Mouse (Mus musculus): ENCODE measurements around the gene Bmp2. TPM values are rescaled to one million over a fixed set of nuclear protein-coding genes. Genes with fewer than 3 reads are reported as not detected.

The Bmp2 gene
- polyA plus RNA-seq, 1 experiment from 2014 or later = 0.67 TPM

GRCm38 (mm10) chr2:133535481-133535880 is 16.5 kb upstream of the Bmp2 start:
- Histone ChIP-seq H3K36me3 (ENCODE audit: poor library complexity, severe bottlenecking) (no peaks in the 10 kb centered on the region), H3K27ac (no peak overlapping the region), H3K4me1 (no peaks in the 10 kb centered on the region), H3K9ac (no peak overlapping the region), H3K27me3 (no peaks in the 10 kb centered on the region), H3K4me2 (no peak overlapping the region), H3K9me3 (replicated peaks) (no peaks in the 10 kb centered on the region), H3K4me3 (no peak overlapping the region)
- WGBS = 79% methylated on average over 9 of the region's 9 CpGs
- ATAC-seq = no peak

GRCm38 (mm10) chr2:133536812-133537211 is 15.1 kb upstream of the Bmp2 start:
- 0 out of 2 replicates have a peak, but pooled peaks cover 6% of the 10 kb centered on the region for H3K4me1 ChIP-seq
- no peaks in the 10 kb centered on the region for H3K36me3 ChIP-seq (ENCODE audit: poor library complexity, severe bottlenecking)
- no peak overlapping the region for H3K27ac ChIP-seq
- no peak overlapping the region for H3K9ac ChIP-seq
- ATAC-seq = no peak
- H3K27me3 ChIP-seq = no peaks in the 10 kb centered on the region
- 84% methylated on average over 7 of the region's 7 CpGs for WGBS
- H3K9me3 ChIP-seq (replicated peaks) = no peaks in the 10 kb centered on the region
- H3K4me3 ChIP-seq = no peak overlapping the region
- no peak overlapping the region for H3K4me2 ChIP-seq

GRCm38 (mm10) chr2:133540702-133541101 is 11.3 kb upstream of the Bmp2 start:
- no peak for ATAC-seq
- Histone ChIP-seq H3K9ac (no peak overlapping the region), H3K27me3 (no peaks in the 10 kb centered on the region), H3K9me3 (replicated peaks) (no peaks in the 10 kb centered on the region), H3K36me3 (ENCODE audit: poor library complexity, severe bottlenecking) (no peaks in the 10 kb centered on the region), H3K4me3 (no peak overlapping the region), H3K4me2 (no peak overlapping the region), H3K27ac (no peak overlapping the region), H3K4me1 (0 out of 2 replicates have a peak, but pooled peaks cover 6% of the 10 kb centered on the region)
- 33% methylated on average over 1 of the region's 1 CpGs for WGBS

- no peak overlapping the region for H3K27ac ChIP-seq
- H3K9ac ChIP-seq = no peak overlapping the region
- 24% methylated on average over 4 of the region's 4 CpGs for WGBS
- ATAC-seq = peak; percentile 12; the same call in 1 of the 2 replicates
- no peaks in the 10 kb centered on the region for H3K36me3 ChIP-seq (ENCODE audit: poor library complexity, severe bottlenecking)
- peaks cover 49% of the 10 kb centered on the region for H3K27me3 ChIP-seq
- no peaks in the 10 kb centered on the region for H3K9me3 ChIP-seq (replicated peaks)
- no peak overlapping the region for H3K4me2 ChIP-seq
- no peak overlapping the region for H3K4me3 ChIP-seq
- H3K4me1 ChIP-seq = peaks cover 28% of the 10 kb centered on the region
Observed at GRCm38 (mm10) chr2:133550238-133550682, 1.7 kb upstream of the Bmp2 start.

- Histone ChIP-seq H3K36me3 (ENCODE audit: poor library complexity, severe bottlenecking) (no peaks in the 10 kb centered on the region), H3K9me3 (replicated peaks) (no peaks in the 10 kb centered on the region), H3K4me1 (peaks cover 28% of the 10 kb centered on the region), H3K27me3 (peaks cover 62% of the 10 kb centered on the region), H3K27ac (no peak overlapping the region), H3K4me3 (peak overlapping the region; percentile 61), H3K4me2 (peak overlapping the region; percentile 98), H3K9ac (peak overlapping the region; percentile 61)
- ATAC-seq = peak; percentile 37
- WGBS = 1% methylated on average over 48 of the region's 48 CpGs
Observed at GRCm38 (mm10) chr2:133552842-133553465, 995 bp downstream of the Bmp2 start.

- peaks cover 28% of the 10 kb centered on the region for H3K4me1 ChIP-seq
- H3K9ac ChIP-seq = peak overlapping the region; percentile 53; the same call in 1 of the 2 replicates
- WGBS = 37% methylated on average over 9 of the region's 9 CpGs
- peak overlapping the region; percentile 61 for H3K4me3 ChIP-seq
- no peaks in the 10 kb centered on the region for H3K36me3 ChIP-seq (ENCODE audit: poor library complexity, severe bottlenecking)
- no peak overlapping the region for H3K27ac ChIP-seq
- H3K27me3 ChIP-seq = peaks cover 62% of the 10 kb centered on the region
- H3K9me3 ChIP-seq (replicated peaks) = no peaks in the 10 kb centered on the region
- ATAC-seq = no peak
- H3K4me2 ChIP-seq = peak overlapping the region; percentile 75
Observed at GRCm38 (mm10) chr2:133553911-133554285, 1.9 kb downstream of the Bmp2 start.

- H3K4me2 ChIP-seq = peak overlapping the region; percentile 75
- peaks cover 62% of the 10 kb centered on the region for H3K27me3 ChIP-seq
- H3K27ac ChIP-seq = no peak overlapping the region
- no peaks in the 10 kb centered on the region for H3K9me3 ChIP-seq (replicated peaks)
- H3K36me3 ChIP-seq (ENCODE audit: poor library complexity, severe bottlenecking) = no peaks in the 10 kb centered on the region
- 1% methylated on average over 51 of the region's 55 CpGs for WGBS
- H3K4me1 ChIP-seq = peaks cover 28% of the 10 kb centered on the region
- peak; percentile 46 for ATAC-seq
- peak overlapping the region; percentile 61 for H3K4me3 ChIP-seq
- H3K9ac ChIP-seq = peak overlapping the region; percentile 53
Observed at GRCm38 (mm10) chr2:133554286-133555021, 2.5 kb downstream of the Bmp2 start.

- no peaks in the 10 kb centered on the region for H3K27me3 ChIP-seq
- 80% methylated on average over 10 of the region's 10 CpGs for WGBS
- ATAC-seq = no peak
- no peak overlapping the region for H3K27ac ChIP-seq
- H3K9ac ChIP-seq = no peak overlapping the region
- H3K36me3 ChIP-seq (ENCODE audit: poor library complexity, severe bottlenecking) = no peaks in the 10 kb centered on the region
- no peaks in the 10 kb centered on the region for H3K9me3 ChIP-seq (replicated peaks)
- no peaks in the 10 kb centered on the region for H3K4me1 ChIP-seq
- H3K4me3 ChIP-seq = no peak overlapping the region
- no peak overlapping the region for H3K4me2 ChIP-seq
Observed at GRCm38 (mm10) chr2:133564248-133564886, 12.4 kb downstream of the Bmp2 start.

GRCm38 (mm10) chr2:133565424-133565823 is 13.5 kb downstream of the Bmp2 start:
- H3K9me3 ChIP-seq (replicated peaks) = no peaks in the 10 kb centered on the region
- H3K27me3 ChIP-seq = no peaks in the 10 kb centered on the region
- no peaks in the 10 kb centered on the region for H3K36me3 ChIP-seq (ENCODE audit: poor library complexity, severe bottlenecking)
- H3K27ac ChIP-seq = no peak overlapping the region
- WGBS = 89% methylated on average over 5 of the region's 5 CpGs
- H3K9ac ChIP-seq = no peak overlapping the region
- no peak for ATAC-seq
- H3K4me3 ChIP-seq = no peak overlapping the region
- H3K4me2 ChIP-seq = no peak overlapping the region
- no peaks in the 10 kb centered on the region for H3K4me1 ChIP-seq

GRCm38 (mm10) chr2:133565995-133566710 is 14.2 kb downstream of the Bmp2 start:
- Histone ChIP-seq H3K9me3 (replicated peaks) (no peaks in the 10 kb centered on the region), H3K4me1 (no peaks in the 10 kb centered on the region), H3K27ac (no peak overlapping the region), H3K36me3 (ENCODE audit: poor library complexity, severe bottlenecking) (no peaks in the 10 kb centered on the region), H3K27me3 (no peaks in the 10 kb centered on the region), H3K4me2 (no peak overlapping the region), H3K9ac (no peak overlapping the region), H3K4me3 (no peak overlapping the region)
- WGBS = 78% methylated on average over 14 of the region's 14 CpGs
- no peak for ATAC-seq

GRCm38 (mm10) chr2:133591562-133592255 is 39.8 kb downstream of the Bmp2 start:
- Histone ChIP-seq H3K36me3 (ENCODE audit: poor library complexity, severe bottlenecking) (no peaks in the 10 kb centered on the region), H3K9me3 (replicated peaks) (no peaks in the 10 kb centered on the region), H3K9ac (no peak overlapping the region), H3K4me2 (no peak overlapping the region), H3K27ac (no peak overlapping the region), H3K4me3 (no peak overlapping the region), H3K27me3 (no peaks in the 10 kb centered on the region), H3K4me1 (peaks cover 8% of the 10 kb centered on the region; the same call in 1 of the 2 replicates)
- no peak for ATAC-seq
- 65% methylated on average over 12 of the region's 12 CpGs for WGBS
